In the genomic region with DNA sequence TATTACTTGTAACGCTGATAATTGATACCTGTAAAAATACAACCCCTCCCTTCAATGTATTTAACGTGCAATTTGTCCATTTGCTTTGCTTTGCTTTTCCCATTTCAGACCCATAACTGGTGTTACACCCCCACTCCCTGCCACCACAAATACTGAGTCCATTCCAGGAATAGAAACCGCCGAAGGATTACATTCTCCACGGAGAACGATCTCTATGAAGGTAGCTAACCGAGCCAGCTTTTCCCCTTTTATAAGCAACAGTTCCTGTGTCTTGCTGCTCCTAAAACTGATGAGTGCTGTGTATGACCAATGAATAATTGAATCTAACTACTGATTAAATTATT, we compare ENCODE assay signal across 9 mouse cellular contexts.
DNase-seq lines count a peak whose midpoint lies in the region; ATAC-seq and TF ChIP-seq lines count a peak whose summit lies in the region.
"Had no signal": no experiment of that assay in that cellular context is flagged by ENCODE, and none has a peak within 500 bp of the region (broad histone marks: within the 10 kb centered on the region; RNA-seq: fewer than 3 reads in every experiment).

No protein-coding gene starts in this region.

- no peaks in the 10 kb centered on the region for H3K36me3 ChIP-seq in kidney, embryonic 14.5 days (ENCODE audit: control insufficient read depth, insufficient read depth, low read length)
- no peaks in the 10 kb centered on the region for H3K36me3 ChIP-seq in kidney, adult 2 months (ENCODE audit: control insufficient read depth, insufficient read depth, low read length)
- H3K36me3 ChIP-seq in embryonic facial prominence, embryonic 13.5 days = no peaks in the 10 kb centered on the region
- H3K36me3 ChIP-seq in hindbrain, embryonic 13.5 days = no peaks in the 10 kb centered on the region
- H3K36me3 ChIP-seq in midbrain, postnatal 0 days (ENCODE audit: insufficient read depth, low read length) = no peaks in the 10 kb centered on the region

- no peak for TF ChIP-seq CTCF in kidney, adult 2 months (conservative IDR thresholded peaks at IDR 0.05; ENCODE audit: insufficient read depth, insufficient read length, low read depth, low read length)
- TF ChIP-seq CTCF in midbrain, postnatal 0 days (IDR thresholded peaks at IDR 0.05) = no peak

- H3K4me2 ChIP-seq in kidney, embryonic 14.5 days (replicated peaks; ENCODE audit: low read depth, low read length) = peak overlapping the region; percentile 37
- peak overlapping the region; percentile 54 for H3K4me2 ChIP-seq in embryonic facial prominence, embryonic 13.5 days
- peak overlapping the region; percentile 47 for H3K4me2 ChIP-seq in hindbrain, embryonic 13.5 days
- H3K4me2 ChIP-seq in midbrain, postnatal 0 days (ENCODE audit: low read depth, low read length, poor library complexity, severe bottlenecking) = peak overlapping the region; percentile 38

- no peak overlapping the region for H3K9ac ChIP-seq in kidney, embryonic 14.5 days (ENCODE audit: low read depth, low read length)
- peak overlapping the region; percentile 52; the same call in 1 of the 2 replicates for H3K9ac ChIP-seq in embryonic facial prominence, embryonic 13.5 days
- H3K9ac ChIP-seq in hindbrain, embryonic 13.5 days = peak overlapping the region; percentile 68
- peak overlapping the region; percentile 56; the same call in 1 of the 2 replicates for H3K9ac ChIP-seq in midbrain, postnatal 0 days (replicated peaks; ENCODE audit: low read length, poor library complexity, severe bottlenecking)

- peak overlapping the region; percentile 13; the same call in 1 of the 2 replicates for H3K4me3 ChIP-seq in kidney, embryonic 14.5 days (ENCODE audit: low read length)
- no peak overlapping the region for H3K4me3 ChIP-seq in kidney, adult 2 months (ENCODE audit: insufficient read depth, low read depth, low read length)
- peak overlapping the region; percentile 20 for H3K4me3 ChIP-seq in embryonic facial prominence, embryonic 13.5 days
- peak overlapping the region; percentile 9; the same call in 1 of the 2 replicates for H3K4me3 ChIP-seq in hindbrain, embryonic 13.5 days
- H3K4me3 ChIP-seq in midbrain, postnatal 0 days (ENCODE audit: low read depth, low read length) = no peak overlapping the region

- H3K27ac ChIP-seq in kidney, embryonic 14.5 days (ENCODE audit: low read depth, low read length) = peak overlapping the region; percentile 14; the same call in 1 of the 2 replicates
- H3K27ac ChIP-seq in kidney, adult 2 months (ENCODE audit: insufficient read depth, low read depth, low read length) = no peak overlapping the region
- H3K27ac ChIP-seq in embryonic facial prominence, embryonic 13.5 days = peak overlapping the region; percentile 93
- peak overlapping the region; percentile 96 for H3K27ac ChIP-seq in hindbrain, embryonic 13.5 days
- peak overlapping the region; percentile 93 for H3K27ac ChIP-seq in midbrain, postnatal 0 days (ENCODE audit: low read depth, low read length)
- H3K27ac ChIP-seq: macrophage had no signal

- no peak for ATAC-seq in kidney, embryonic 14.5 days (ENCODE audit: low FRiP score, low TSS enrichment)
- ATAC-seq in embryonic facial prominence, embryonic 13.5 days (ENCODE audit: insufficient number of reproducible peaks, insufficient read depth, low FRiP score, low TSS enrichment, low read depth) = no peak
- peak; percentile 83 for ATAC-seq in hindbrain, embryonic 13.5 days (ENCODE audit: low FRiP score)
- peak; percentile 76; the same call in 1 of the 2 replicates for ATAC-seq in midbrain, postnatal 0 days (ENCODE audit: low FRiP score)
- ATAC-seq in erythroblast, adult 5-6 weeks (replicated peaks; ENCODE audit: low FRiP score, poor library complexity, severe bottlenecking) = no peak

- WGBS in kidney, embryonic 14.5 days = 11% methylated on average over 7 of the region's 7 CpGs
- 10% methylated on average over 7 of the region's 7 CpGs for WGBS in kidney, adult 2 months
- WGBS in embryonic facial prominence, embryonic 13.5 days = 6% methylated on average over 7 of the region's 7 CpGs
- 5% methylated on average over 7 of the region's 7 CpGs for WGBS in hindbrain, embryonic 13.5 days
- WGBS in midbrain, postnatal 0 days = 5% methylated on average over 7 of the region's 7 CpGs

- no peak for DNase-seq in kidney, adult 2 months
- peak; percentile 64 for DNase-seq in midbrain, postnatal 0 days (ENCODE audit: low spot score)
- no peak for DNase-seq in cerebellum, adult 9-11 months
- no peak for DNase-seq in kidney, adult 11 months

- TF ChIP-seq POLR2A in kidney, adult 2 months (IDR thresholded peaks at IDR 0.05; ENCODE audit: low read depth, low read length) = no peak

- H3K27me3 ChIP-seq in kidney, embryonic 14.5 days (ENCODE audit: control insufficient read depth, insufficient read depth, low read length) = no peaks in the 10 kb centered on the region
- no peaks in the 10 kb centered on the region; the same call in 1 of the 2 replicates for H3K27me3 ChIP-seq in kidney, adult 2 months (replicated peaks; ENCODE audit: control insufficient read depth, insufficient read depth, low read length)
- no peaks in the 10 kb centered on the region for H3K27me3 ChIP-seq in embryonic facial prominence, embryonic 13.5 days
- no peaks in the 10 kb centered on the region for H3K27me3 ChIP-seq in hindbrain, embryonic 13.5 days
- H3K27me3 ChIP-seq in midbrain, postnatal 0 days (ENCODE audit: insufficient read depth, low read length) = no peaks in the 10 kb centered on the region

- H3K9me3 ChIP-seq in kidney, embryonic 14.5 days (ENCODE audit: control insufficient read depth, low read length) = no peaks in the 10 kb centered on the region
- H3K9me3 ChIP-seq in embryonic facial prominence, embryonic 13.5 days = no peaks in the 10 kb centered on the region
- H3K9me3 ChIP-seq in hindbrain, embryonic 13.5 days = no peaks in the 10 kb centered on the region
- no peaks in the 10 kb centered on the region for H3K9me3 ChIP-seq in midbrain, postnatal 0 days (ENCODE audit: low read length)

- peaks cover 20% of the 10 kb centered on the region; the same call in 1 of the 2 replicates for H3K4me1 ChIP-seq in kidney, embryonic 14.5 days (ENCODE audit: control insufficient read depth, insufficient read depth, low read length)
- H3K4me1 ChIP-seq in kidney, adult 2 months (ENCODE audit: control insufficient read depth, insufficient read depth, low read length) = no peaks in the 10 kb centered on the region
- H3K4me1 ChIP-seq in embryonic facial prominence, embryonic 13.5 days = peaks cover 48% of the 10 kb centered on the region
- peaks cover 53% of the 10 kb centered on the region for H3K4me1 ChIP-seq in hindbrain, embryonic 13.5 days (replicated peaks)
- peaks cover 24% of the 10 kb centered on the region for H3K4me1 ChIP-seq in midbrain, postnatal 0 days (ENCODE audit: insufficient read depth, low read length)

Comparison
In these comparisons a context has a peak if more than half of its experiments do, and no peak if none do; other contexts are left out.
1. H3K4me3 ChIP-seq: peak in kidney, embryonic 14.5 days (single experiment), embryonic facial prominence, embryonic 13.5 days (single experiment) and hindbrain, embryonic 13.5 days (single experiment); none in kidney, adult 2 months (single experiment) and midbrain, postnatal 0 days (single experiment).
2. ATAC-seq: peak in hindbrain, embryonic 13.5 days (single experiment) and midbrain, postnatal 0 days (single experiment); none in kidney, embryonic 14.5 days (single experiment), embryonic facial prominence, embryonic 13.5 days (single experiment) and erythroblast, adult 5-6 weeks (single experiment).
3. Peak in every context shown above with its lines, with median percentiles within 50 percentile points of each other: H3K4me2 ChIP-seq.